Mouse (Mus musculus) A20 (cell line): ENCODE data around the gene Tmem145.
A peak's percentile ranks its signal among the peaks of the same experiment; 100 is the strongest.
"Not testable (repeated sequence)": the region's sequence is repeated elsewhere in the genome, so short reads cannot be mapped to it uniquely, and the experiment has no call there.

Experiments used
- DNase-seq: peaks from one replicate; pipeline ENCODE4 v3.0.0-alpha.2; 2011; ENCODE audit warnings: low read depth, low spot score

The Tmem145 gene

GRCm38 (mm10) chr7:25305956-25306613, at the start of gene Tmem145:
Tmem145 (plus strand) TSS chr7:25306106.
- no peak for DNase-seq

- no peak for DNase-seq
These were observed 44.0 kb upstream of the Tmem145 start for GRCm38 (mm10) chr7:25261896-25262295.

- DNase-seq, result no peak
These were observed 41.7 kb upstream of the Tmem145 start for GRCm38 (mm10) chr7:25263968-25264870.

GRCm38 (mm10) chr7:25265743-25266142, 40.2 kb upstream of the Tmem145 start:
- DNase-seq, result not testable (repeated sequence)

GRCm38 (mm10) chr7:25266180-25266962, 39.5 kb upstream of the Tmem145 start:
- no peak for DNase-seq

- DNase-seq, result peak; percentile 100
These were observed 38.6 kb upstream of the Tmem145 start, which contains the start of gene Cic for GRCm38 (mm10) chr7:25267301-25267750. Cic (plus strand) TSS chr7:25267704.

- DNase-seq, result peak; percentile 100
These were observed 38.0 kb upstream of the Tmem145 start for GRCm38 (mm10) chr7:25267751-25268463.

- no peak for DNase-seq
These were observed 37.3 kb upstream of the Tmem145 start for GRCm38 (mm10) chr7:25268588-25268987.

- peak; percentile 57 for DNase-seq
These were observed 36.9 kb upstream of the Tmem145 start for GRCm38 (mm10) chr7:25269029-25269428.

- DNase-seq, result peak; percentile 72
These were observed 36.2 kb upstream of the Tmem145 start for GRCm38 (mm10) chr7:25269545-25270271.

- DNase-seq, result no peak
These were observed 35.0 kb upstream of the Tmem145 start for GRCm38 (mm10) chr7:25270652-25271633.

GRCm38 (mm10) chr7:25271651-25272444, 34.1 kb upstream of the Tmem145 start:
- DNase-seq, result no peak

- DNase-seq, result no peak
These were observed 33.3 kb upstream of the Tmem145 start for GRCm38 (mm10) chr7:25272445-25273258.

- no peak for DNase-seq
These were observed 32.4 kb upstream of the Tmem145 start for GRCm38 (mm10) chr7:25273259-25274241.

GRCm38 (mm10) chr7:25274571-25274970, 31.3 kb upstream of the Tmem145 start:
- DNase-seq, result no peak

GRCm38 (mm10) chr7:25274996-25275395, 30.9 kb upstream of the Tmem145 start:
- no peak for DNase-seq
